Mouse (Mus musculus): Measurements from ENCODE around the gene Abat.
"Not testable (repeated sequence)": the region's sequence is repeated elsewhere in the genome, so short reads cannot be mapped to it uniquely, and the experiment has no call there.

The Abat gene

DNA sequence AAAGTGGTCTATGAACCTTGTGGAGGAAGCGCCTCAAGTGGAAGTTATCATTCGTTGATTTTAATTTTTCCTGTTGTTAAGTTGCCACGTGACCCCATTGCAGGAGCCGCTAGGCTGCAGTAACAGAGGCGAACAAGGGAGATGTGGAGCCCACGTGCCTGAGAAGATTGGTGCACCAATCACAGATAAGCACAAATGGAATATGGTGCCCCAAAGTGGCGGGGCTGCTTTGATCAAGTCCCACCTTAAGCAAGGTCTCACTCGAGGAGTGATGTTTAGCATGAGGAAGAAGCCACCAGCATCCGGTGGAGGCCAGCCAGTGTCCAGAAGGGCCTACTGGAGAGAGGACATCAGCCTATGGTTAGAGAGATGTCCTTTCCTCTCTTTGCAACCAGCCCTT lies 19.2 kb downstream of the Abat start:
- no peak for DNase-seq (ENCODE audit: low read depth, low spot score)

GRCm38 (mm10) chr16:8532894-8533293 lies 19.7 kb downstream of the Abat start:
- DNase-seq (ENCODE audit: low read depth, low spot score) = no peak

DNA sequence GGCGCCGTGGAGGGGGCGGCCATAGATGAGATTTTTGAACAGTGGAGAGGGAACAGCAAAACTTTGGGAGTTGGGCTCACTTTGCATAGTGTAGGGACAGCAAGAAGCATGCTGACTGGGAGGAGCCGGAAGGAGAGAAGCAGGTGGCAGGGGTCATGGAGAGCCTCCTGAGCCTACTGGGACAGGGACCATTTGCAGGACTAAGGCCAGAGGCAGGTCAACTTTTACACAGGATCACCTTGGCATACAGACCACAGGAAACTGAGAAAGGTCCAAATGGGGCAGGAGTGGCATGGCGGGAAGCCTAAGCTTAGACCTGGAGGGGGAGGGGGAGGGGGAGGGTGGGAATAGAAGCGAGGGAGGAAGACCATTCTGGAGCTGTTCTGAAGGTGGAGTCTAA lies 20.2 kb downstream of the Abat start:
- no peak for DNase-seq (ENCODE audit: low read depth, low spot score)

DNA sequence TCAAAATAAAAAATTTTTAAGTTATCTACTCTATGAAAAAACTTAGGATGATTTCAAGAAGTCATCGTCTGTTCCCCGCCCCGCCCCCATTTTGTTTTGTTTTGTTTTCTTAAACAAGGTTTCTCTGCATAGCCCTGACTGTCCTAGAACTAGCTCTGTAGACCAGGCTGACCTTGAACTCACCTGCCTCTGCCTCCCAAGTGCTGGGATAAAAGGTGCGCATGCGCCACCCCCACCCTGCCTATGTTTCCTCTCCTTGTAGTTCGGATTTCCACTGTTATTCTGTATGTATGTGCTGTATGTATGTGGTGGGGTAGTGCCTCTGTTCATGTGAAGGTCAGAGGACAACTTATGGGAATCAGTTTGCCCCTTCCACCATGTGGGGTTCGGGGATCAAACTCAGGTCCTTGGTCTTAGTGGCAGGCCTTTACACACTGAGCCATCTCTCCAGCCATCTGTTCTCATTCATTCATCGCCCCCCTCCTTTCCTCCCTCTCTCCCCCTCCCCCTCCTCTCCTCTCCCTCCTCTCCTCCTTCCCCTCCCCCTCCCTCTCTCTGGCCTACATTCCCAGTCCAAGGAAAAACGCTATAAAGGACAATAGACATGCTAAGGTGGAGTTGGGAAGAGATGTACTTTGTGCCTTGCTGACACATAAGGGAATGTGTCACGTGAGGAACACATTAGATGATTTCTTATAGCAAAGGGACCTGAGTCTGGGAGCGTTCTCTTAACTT lies 21.4 kb downstream of the Abat start:
- no peak for DNase-seq (ENCODE audit: low read depth, low spot score)

- DNase-seq (ENCODE audit: low read depth, low spot score) = no peak
Observed at GRCm38 (mm10) chr16:8535411-8535810, 22.2 kb downstream of the Abat start.

GRCm38 (mm10) chr16:8539150-8539865 lies 26.1 kb downstream of the Abat start:
- no peak for DNase-seq (ENCODE audit: low read depth, low spot score)

- DNase-seq (ENCODE audit: low read depth, low spot score) = no peak
Observed at GRCm38 (mm10) chr16:8540859-8541314, 27.7 kb downstream of the Abat start.

DNA sequence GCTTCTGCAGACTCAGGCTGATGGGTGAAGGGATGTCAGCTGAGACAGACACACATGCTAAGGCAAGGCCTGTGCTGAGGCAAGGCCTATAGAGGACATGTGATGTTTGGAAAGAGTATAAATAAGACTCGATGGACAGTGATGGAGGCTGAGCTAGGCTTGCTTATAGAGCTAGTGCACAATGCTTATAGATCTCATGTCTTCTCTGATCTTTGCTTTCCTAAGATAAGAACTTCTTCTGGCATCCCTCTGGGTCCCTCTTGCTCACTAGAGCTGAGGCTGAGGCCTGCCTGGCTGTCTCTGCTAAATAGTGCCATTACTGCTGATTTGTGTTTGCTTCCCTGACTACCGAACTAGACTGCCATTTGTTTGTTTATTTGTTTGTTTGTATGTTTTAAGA lies 34.6 kb downstream of the Abat start:
- no peak for DNase-seq (ENCODE audit: low read depth, low spot score)

- DNase-seq (ENCODE audit: low read depth, low spot score) = no peak
Observed at GRCm38 (mm10) chr16:8549506-8549905, 36.3 kb downstream of the Abat start.

GRCm38 (mm10) chr16:8554351-8554750 lies 41.1 kb downstream of the Abat start:
- DNase-seq (ENCODE audit: low read depth, low spot score) = no peak

- not testable (repeated sequence) for DNase-seq (ENCODE audit: low read depth, low spot score)
Observed at GRCm38 (mm10) chr16:8554751-8555150, 41.5 kb downstream of the Abat start.

DNA sequence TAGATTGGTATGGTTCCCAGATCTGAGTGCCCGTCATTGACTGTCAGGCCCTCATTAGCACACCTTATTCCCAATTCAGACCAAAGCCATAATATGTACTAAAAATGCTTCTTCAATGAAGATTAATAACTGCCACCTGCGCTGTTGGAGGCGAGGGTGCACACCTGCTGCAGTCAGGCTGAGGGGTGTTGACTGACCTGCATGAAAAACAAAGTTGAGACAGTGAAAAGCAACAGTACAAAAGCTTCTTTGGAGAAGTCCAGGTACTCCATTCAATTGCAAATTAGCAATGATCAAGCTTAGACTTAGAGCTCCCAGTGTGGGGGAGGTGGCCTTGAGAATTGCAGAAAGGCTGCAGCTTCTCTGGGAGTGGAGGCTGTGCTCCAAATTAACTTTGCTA lies 42.1 kb downstream of the Abat start:
- not testable (repeated sequence) for DNase-seq (ENCODE audit: low read depth, low spot score)

- DNase-seq (ENCODE audit: low read depth, low spot score) = no peak
Observed at GRCm38 (mm10) chr16:8560079-8560478, 46.9 kb downstream of the Abat start.

- DNase-seq (ENCODE audit: low read depth, low spot score) = not testable (repeated sequence)
Observed at GRCm38 (mm10) chr16:8561101-8561500, 47.9 kb downstream of the Abat start.

DNA sequence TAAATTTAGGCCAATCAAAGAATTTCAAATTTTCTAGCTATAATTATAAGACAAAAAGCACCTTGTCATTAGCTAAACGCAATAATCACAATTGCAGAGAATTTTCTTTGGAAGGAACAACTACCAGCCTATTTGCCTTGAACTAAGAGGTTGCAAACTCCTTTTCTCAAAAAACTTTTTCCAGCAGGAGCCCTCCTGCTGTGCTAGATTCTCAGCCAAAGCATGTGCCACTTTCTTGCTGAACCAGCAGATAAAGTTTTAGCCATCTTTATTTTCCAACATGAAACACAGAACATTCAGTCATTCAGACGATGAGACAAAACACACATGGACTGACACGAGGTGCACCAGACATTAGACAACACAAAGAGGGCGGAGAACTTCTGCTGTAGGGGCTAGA lies 48.6 kb downstream of the Abat start:
- not testable (repeated sequence) for DNase-seq (ENCODE audit: low read depth, low spot score)

DNA sequence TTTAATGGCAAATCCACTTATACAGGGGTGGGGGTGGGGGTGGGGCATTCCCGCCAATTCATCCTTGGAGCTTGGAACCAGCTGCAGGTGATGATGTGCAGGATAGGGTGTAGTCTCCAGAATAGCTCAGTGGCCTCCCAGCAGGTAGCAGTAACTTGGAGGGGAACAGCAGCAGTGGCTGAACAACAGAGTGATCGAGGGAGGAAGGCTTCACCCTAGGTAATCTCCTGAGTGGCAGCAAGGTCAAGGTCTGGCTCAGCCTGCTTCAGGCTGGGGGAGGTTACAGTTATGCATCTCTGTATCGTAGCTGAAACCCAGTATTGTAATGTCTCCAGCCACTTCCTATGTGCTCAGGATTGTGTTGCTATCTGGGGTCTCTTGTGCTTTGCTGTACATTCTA lies 49.6 kb downstream of the Abat start:
- not testable (repeated sequence) for DNase-seq (ENCODE audit: low read depth, low spot score)

DNA sequence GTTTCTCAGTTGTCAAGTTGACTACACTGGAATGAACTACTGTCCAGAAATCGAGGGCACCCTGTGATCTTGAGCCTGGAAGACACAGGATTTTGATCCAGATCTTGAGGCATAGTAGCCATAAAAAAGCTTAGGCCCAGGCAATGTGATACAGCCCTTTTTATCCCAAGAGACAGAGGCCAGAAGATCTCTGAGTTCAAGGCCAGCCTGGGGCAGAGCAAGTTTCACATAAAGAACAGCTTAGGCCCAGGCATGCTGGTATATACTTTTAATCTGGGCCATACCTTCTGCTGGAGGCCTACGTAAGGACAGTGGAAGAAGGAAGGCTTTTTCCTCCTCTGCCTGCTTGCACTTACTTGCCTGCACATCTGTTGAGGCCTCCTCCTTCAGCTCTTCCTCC lies 51.6 kb downstream of the Abat start:
- DNase-seq (ENCODE audit: low read depth, low spot score) = no peak

GRCm38 (mm10) chr16:8565539-8565938 lies 52.3 kb downstream of the Abat start:
- DNase-seq (ENCODE audit: low read depth, low spot score) = no peak

- DNase-seq (ENCODE audit: low read depth, low spot score) = no peak
Observed at GRCm38 (mm10) chr16:8566115-8566711, 53.0 kb downstream of the Abat start.

DNA sequence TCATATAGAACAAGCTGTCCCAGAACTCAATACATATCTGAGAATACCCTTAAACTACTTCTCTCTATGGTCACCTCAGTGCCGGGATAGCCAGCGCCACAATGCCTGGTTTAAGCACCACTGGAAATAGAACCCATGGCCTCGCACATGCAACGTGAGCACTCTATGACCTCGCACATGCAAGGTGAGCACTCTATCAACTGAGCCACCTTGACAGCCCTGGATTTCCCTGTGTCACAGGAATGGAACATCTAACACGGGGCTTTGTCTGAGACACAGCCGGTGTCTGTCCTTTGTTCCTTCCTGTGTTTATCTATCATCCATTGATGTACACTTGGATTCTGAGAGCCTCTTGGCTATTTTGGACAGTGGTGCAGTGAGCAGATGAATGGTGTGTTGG lies 55.7 kb downstream of the Abat start:
- DNase-seq (ENCODE audit: low read depth, low spot score) = no peak

DNA sequence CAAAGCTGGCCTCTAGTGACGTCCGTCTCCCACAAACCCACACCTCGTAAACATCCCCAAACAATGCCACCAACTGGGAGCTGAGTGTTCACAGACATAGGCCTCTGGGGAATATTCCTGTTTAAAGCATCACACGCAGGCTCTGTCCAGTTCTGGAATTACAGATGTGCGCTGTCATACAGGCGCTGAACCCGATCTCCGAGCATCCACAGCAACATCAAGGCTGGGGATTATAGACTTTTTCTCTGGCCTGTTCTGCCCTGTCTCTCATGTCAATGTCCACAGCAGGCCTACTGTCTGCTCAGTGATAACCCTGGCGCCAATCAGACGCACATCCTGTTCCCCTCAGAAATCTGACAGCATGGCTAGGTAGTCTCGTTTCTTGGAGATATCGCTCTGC lies 57.1 kb downstream of the Abat start:
- DNase-seq (ENCODE audit: low read depth, low spot score) = no peak

GRCm38 (mm10) chr16:8570901-8571615 lies 57.8 kb downstream of the Abat start:
- no peak for DNase-seq (ENCODE audit: low read depth, low spot score)

Measured in CD4-positive, CD25-positive, alpha-beta regulatory T cell, adult 2 months (primary cell).